Mouse (Mus musculus) embryo, embryonic 11 days (tissue): ENCODE measurements at regions not wholly inside any gene's neighbourhood (a gene's known extent, or its start where the extent isn't known, plus 50 kb on each side); places are given as distances from the start of the nearest gene placed in this dataset.

Source experiments
- DNase-seq: peaks from one replicate; pipeline ENCODE4 v3.0.0-alpha.2; 2015

DNA sequence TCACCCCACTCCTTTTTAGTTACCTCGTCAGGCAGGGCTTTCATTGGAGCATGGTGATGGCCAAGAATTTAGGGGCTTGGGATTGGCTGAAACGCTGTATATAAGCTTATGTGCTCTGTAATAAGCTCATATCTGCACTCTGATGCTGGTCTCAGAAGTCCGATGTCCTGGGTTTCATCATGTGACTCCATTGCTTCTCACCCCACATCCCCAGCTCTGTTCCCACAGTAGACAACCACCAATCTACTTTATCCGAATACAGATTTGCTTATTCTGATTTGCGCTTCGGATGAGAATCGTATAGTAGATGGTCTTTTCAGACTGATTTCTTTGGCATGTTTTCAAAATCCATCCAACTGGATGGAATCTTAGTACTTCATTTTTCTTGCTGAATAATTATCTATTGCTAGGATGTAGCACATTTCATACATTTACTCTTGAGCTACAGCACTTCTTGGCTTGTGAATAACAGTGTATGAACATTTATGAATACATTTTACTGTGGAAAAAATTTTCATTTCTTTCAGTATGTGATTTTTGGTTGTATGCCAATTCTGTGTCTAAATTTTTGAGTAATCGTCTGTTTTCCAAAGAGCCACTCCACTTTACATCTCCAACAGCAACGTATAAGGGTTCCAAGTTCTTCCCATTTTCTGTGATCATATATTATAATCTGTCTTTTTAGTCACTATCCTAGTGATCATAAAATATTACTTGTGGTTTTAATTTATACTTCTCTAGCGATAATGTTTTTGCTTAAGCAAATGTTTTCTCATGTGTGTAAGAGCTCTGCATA lies 185.7 kb downstream of the Hace1 start:
- no peak for DNase-seq

DNA sequence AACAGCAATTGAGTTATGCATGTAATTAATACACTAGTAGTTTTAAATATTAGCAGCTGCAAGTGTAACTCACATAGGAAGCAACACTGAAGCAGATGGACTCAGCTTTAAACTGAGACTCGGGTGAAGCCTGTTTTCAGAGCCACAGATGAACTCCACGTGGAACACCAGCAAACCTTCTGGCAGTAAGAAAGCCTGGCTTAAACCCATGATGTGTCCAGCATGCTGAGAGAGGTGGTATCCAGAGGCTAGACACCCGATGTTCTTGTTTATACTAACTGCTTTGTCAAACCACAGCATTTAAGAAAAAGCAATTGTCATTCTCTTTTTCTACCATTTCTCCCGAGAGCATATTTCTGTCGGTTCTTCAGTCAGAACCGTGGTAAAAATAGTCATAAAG lies 202.1 kb downstream of the Hace1 start:
- peak; percentile 21 for DNase-seq

DNA sequence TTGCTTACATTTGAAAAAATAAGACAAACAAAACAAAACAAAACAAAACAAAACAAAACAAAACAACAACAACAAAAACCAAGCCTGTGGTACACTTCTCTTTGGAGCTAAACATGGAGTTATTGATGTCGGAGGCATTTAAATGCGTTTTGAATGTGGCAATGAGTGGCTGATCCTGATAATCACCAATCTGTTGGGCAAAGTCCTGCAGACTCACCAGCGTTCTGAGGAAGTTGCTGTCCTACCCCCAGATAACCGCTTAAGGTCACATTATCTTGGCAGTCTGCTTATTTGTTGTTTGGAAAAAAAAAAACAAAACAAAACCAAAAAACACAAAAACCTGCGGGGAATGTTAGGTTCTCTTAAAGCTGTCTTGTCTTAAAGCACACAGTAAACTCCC lies 205.4 kb downstream of the Hace1 start:
- DNase-seq = peak; percentile 25

DNA sequence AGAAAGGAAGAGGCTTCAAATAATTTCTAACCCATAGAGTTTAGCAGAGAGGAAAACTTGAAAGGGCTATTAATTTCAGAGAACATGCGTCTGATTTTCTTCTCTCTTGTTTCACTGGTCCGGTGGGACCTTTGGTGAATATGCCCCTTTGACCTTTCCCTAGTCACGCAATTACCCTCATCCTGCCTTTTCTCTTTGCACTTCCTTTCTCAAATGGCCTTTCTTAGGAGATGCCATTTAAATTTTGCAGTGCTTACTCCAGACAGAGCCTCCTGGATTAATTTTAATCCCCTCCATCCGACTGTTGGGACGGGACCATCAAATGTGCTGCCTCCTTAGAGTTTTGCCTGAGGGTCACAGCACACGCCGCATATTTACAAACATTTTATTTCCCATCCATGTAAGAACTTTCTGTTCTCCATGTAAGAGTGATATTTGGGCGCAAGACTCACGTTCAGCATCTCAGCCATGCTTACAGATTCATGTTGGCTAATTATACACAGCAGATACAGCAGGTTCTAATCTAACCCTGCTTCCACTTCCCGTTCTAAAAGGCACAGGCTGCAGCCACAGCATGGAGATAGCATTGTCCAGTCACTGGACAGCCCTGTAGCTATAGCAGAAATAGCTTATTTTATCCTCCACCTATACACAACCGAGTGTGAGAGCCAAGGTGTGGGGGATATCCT lies 206.0 kb downstream of the Hace1 start:
- peak; percentile 63 for DNase-seq

DNA sequence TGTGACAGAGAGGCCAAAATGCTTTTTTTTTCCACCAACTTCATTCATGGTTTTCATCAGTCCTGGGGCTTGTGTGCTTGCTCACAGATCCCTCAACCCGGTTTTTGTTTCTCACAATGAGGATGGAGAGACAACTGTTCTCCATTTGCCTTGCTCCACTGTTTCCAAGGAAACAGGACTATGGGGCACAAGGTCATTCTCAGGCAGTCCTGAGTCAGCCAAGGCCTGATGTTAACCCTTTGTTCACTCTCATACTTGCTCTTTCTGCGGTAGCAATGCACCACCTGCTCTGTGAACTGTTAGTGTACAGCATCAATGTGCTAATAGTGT lies 206.5 kb downstream of the Hace1 start:
- DNase-seq = peak; percentile 82

DNA sequence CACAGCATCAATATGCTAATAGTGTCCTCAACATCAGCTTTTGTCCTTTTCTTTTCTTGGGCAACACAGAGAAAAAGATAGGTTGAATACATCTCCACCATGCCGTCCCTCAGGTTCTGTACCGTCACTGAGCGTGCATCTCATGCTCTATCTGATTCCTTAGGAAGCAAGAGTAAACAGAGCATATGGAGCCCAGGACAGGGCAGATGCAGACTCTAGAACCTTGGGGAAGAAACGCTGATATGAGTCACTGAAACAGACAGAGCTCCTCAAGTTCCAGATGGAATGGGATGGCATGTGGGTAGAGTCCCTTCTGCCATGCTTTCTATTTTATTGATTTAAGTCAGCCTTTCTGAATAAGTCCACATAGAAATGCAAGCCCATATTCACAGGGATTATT lies 206.9 kb downstream of the Hace1 start:
- DNase-seq = no peak

DNA sequence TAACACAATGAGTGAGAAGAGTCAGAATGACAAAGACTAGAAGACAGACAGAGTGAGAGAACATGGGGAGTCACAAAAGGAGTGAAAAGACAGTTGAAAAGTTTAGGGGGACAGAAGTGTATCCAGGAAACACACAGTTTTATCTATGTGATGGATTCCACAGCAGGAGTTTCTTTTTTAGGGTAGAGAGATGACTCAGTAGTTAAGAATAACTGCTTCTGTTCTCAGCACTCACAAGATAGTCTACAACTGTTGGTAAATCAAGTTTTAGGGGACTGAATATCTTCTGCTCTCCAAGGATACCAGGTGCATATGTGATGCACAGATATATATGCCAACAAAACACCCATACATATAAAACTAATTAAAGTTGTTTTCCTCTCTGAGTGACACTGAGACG lies 210.7 kb downstream of the Hace1 start:
- DNase-seq = no peak

DNA sequence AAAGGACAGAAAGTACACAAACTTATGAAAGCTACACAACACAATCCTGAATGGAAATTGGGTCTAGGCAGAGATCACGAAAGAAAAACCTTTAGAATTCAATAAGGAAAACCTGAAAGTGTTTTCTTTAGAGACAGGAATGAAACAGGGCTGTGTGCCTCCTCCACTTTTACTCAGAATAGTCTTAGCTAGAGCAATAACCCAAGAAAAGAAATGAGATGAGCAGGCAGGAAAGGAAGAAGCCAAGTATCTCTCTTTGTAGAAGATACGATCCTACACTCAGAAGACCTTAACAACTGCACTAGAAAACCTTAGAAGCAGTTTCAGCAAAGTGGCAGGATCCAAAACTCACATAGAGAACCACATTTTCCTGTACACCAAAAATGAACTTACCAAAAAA lies 218.0 kb downstream of the Hace1 start:
- no peak for DNase-seq

DNA sequence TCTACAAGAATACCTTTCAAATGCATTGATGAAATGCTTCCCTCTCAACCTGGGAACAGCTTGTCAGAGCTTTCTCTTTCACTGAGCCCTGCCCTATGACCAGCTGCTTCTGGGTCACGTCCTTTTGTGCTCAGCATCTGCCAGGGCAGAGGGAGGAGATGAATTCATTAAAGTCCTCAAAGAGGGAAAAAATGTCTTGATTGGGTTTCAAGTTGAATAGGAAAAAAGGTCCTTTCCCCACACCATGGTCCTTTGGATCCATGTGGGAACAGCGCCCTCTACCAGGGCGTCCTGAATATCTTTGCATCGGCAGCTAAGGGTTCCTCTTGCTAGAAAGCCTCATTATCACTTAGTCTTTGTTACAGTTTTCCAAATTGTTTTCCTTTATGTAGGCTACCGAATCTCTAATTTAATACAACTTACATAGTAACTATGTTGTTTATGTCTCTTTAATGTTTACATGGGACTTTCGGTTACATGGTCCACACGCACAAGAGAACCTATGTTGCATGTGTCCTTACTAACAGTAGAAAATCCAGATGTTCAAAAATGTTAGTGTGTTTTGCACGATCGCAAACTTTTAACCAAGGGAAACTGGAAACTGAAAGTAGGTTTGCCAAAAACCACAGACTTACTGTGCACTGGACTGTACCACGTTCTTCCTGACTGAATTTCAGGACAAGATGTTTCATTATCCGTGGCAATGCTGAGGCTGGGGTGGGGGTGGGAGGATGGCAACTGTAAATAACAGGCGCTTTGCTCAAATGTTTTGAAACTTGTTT lies 222.6 kb downstream of the Hace1 start:
- peak; percentile 90 for DNase-seq

DNA sequence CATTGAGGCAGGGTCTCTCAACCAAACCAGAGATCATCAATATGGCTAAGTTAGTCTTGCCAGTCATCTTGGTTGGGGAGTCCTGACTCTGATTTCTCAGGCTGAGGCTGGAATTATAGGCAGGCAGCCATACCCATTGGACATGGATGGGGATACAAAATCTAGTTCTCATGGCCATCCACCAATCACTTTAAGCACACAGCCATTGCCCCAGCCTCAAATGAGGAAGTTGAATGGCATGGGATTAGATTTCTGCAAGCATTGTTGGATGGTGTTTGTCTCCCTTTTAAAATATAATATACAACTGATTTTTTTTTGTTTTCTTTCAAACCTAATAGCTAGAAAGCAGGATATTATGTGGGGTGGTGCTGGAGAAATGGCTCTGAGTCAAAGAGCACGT lies 223.8 kb downstream of the Hace1 start:
- DNase-seq = no peak

DNA sequence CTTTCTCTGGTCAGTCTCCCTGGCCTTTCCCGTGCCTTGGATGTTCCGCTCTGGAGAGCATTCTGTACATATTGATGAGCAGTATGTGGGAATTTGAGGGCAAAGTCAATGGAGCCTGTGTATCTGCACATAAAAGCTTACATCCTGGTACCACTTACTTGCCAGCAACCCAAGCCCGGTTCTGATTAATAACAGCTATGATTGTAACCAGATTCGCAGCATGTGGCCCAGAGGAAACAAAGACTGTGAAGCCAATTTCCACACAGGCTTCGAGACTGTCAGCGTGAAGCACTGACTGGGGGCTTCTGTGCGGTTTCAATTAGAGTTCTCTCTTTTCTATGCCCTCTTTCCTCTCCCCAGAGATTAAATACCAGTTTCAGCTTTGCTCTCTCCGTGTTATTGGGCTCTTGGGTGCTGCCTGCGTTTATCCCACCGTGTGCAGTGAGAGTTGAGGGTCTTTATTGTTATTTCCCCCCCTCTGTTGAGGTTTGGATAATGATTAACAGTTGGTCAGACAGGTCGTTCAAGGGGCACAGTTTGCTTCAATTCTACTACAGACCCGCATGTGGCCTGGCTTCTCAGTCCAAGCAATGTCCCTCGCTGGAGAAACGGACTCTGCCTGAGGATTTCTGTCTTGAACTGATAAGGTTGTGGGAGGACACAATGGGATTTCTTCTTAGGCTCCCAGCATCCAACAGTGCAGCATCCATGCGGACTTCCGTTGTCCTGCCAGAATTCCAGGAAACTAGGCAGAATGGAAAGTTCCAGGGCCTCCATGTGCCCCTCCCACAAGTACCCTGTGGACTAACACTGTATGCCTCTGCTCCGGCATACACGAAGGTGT lies 229.6 kb downstream of the Hace1 start:
- DNase-seq = peak; percentile 72

DNA sequence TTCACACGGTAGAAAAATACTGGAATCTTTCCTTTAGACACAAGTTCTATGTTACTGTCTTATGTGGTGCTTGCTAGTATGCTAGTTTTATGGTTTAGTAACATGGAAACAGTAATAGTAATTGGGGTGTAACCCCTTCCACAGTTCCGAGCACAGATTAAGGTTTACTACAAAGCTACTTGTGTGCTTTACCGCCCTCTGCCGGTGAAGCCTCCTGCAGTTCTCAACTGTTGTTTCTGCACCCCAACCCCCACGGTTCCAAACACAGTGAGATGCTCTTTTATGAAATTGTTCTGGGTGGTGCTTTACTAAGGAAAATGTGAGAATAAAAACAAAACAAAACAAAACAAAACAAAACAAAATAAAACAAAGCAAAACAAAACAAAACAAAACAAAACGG lies 234.3 kb downstream of the Hace1 start:
- peak; percentile 60 for DNase-seq

DNA sequence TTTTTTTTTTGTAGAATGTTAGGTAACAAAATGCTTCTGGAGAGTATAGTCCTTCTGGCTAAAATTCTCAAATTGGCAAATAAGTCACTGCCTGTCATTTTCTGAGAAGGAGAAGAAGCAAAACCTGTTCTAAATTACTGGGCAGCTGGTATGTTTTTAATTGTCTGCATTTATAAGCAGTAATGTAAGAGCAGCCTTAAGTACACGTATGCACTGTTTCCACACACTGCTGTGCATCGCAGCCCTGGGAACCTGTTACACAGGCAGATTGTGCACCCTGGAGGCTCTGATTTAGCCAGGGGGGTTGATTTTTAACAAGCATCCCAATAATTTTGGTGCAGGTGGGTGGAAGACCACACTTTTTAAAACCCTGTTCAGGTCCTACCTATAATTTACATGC lies 236.2 kb downstream of the Hace1 start:
- peak; percentile 32 for DNase-seq

DNA sequence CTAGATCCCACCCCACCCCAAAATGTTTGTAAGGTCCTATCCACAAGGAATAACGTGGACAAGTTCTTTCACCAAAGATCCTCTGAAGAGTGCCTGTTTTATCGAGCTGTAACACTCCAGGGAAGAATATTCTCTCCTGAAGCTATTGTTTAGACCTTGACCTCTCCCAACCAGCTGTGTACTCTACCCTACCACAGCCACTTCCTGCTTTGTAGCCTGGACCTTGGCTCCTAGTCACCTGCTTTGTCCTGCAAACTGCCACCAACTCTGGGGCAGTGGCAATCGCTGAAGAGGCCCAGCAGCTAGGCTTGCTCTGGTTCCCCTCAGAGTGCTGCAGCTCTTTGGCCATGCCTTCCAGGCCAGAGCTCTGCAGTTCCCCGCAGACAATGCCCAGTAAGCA lies 239.1 kb downstream of the Hace1 start:
- no peak for DNase-seq

DNA sequence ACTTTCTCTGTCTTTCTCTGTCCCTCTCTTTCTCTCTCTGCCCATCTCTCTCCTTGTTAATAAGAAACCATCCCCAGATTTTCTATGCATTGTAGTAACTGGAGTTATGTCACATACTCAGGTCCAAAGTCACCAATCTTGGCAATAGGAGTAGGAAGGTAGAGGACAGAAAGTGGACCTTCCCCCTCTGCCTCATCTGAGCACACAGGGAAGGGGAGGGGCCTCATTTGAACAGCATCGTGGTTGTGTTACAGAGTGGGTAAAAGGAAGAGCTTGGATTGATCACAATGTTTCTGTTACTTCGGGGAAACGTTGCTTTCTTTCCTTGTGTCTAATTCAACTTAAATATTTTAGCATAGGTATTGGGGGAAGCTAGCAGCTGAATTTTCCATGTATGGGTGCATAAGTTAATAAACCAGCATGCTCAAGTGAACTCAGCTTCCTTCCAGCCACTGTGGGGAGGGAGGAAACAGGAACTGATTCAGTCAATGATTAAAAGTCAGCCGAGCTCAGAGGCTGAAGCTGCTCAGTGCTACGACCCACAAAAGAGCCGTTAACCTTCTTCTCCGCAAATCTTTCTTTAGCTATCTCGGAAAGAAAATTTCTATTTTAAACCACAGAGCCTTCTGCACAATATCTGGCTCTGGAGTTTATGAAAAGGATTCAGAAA lies 243.5 kb downstream of the Hace1 start:
- no peak for DNase-seq

DNA sequence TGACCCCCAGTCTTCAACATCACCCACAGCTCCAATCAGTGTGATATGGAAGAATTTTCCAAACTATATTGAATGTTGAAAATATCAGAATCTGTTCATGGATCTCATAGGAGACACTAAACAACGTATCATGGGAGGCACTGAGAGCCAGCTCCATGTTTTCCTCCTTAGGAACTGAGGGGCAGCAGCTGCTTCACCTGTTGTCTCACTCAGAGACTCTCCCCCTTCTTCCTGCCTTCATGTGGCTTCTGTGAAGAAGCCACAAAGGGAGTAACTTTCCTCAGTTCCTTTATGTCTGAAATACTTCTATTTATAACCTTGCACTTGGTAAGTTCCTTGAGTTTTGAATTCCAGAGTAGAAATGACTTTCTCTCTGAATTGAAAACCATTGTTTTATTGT lies 244.6 kb downstream of the Hace1 start:
- DNase-seq = no peak

DNA sequence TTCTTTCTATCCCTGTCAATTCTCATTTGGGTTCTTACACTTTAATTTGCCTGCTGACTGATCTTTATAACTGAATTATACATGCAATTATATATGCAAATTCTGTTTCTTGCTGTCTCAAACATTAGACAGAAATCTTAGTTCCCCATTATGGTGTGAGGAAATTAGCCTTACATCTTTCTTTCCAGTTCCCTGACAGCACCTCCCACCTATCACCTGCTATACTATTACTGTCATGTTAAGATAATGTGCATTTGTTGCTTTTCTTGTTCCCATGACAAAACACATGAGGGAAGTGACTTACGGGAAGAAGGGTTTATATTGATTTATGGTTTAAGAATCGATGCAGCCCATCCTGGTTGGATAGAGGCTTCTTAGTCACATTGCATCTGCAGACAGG lies 246.0 kb downstream of the Hace1 start:
- no peak for DNase-seq

DNA sequence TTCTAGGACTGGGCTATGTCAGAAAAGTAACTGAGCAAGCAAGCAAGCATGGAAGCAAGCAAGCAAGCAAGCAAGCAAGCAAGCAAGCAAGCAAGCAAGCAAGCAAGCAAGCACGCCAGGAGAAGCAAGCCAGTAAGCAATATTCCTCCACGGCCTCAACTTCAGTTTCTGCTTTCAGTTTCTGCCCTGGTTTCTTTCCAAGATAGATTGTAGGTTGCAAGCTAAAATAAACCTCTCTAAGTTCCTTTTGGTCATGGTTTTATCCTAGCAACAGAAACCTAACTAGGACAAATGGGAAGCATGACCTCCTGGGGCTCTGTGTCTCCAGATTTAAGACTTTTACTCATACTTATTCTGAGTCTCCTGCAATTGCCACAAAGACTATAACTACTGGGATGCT lies 271.0 kb downstream of the Hace1 start:
- no peak for DNase-seq

DNA sequence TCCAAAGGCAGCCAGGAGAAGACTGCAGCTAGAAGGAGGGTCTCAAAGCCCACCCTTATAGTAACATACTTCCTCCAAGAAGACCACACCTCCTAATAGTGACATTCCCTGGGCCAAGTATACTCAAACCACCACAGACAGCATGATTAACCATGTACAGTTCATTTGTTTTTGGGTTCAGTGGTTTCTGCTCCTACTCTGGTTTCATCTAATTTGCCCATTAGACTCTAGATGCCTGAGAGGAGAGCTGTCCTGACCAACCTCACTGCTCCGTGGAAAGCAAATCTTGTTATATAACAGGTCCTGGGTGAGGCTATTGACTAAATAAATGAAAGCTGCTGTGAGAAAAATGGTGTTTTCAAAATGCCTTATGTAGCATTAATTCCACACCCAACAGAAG lies 272.2 kb downstream of the Hace1 start:
- no peak for DNase-seq

DNA sequence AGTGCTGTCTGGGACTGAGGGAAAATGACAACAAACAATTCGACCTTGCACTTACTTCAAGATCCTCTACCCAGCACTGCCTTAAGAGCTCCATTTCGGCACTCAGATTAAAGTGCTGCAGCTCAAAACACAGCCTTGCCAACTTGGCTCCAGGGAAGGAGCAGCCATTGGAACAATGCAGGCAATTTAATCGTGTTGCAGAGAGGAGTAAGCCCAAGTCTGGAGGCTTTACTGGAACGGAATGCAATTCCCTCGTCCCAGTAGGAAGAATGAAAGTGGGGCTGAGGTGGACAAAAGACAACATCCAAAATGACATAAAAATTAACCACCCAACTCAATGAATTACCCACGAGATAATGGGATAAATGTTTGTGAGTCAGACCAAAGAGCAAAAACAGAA lies 273.0 kb downstream of the Hace1 start:
- DNase-seq = no peak

DNA sequence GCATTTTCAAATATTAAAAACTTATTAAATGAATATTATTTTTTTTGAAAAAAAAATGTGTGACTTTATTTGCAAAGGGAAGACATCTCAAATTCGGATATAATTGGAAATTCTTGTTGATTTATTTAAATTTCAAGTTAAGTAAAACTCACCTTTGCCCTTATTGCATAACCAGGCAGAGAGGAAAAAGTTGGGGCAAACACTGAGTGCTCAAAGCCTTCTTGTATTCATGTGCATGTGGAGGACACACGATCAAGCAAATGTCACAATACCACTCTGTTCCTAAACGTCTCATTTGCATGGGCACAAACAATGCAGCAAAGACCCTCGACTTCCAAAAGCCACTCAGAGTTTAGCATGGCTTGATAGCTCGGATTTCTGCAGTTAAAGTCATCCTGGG lies 275.1 kb downstream of the Hace1 start:
- DNase-seq = no peak

DNA sequence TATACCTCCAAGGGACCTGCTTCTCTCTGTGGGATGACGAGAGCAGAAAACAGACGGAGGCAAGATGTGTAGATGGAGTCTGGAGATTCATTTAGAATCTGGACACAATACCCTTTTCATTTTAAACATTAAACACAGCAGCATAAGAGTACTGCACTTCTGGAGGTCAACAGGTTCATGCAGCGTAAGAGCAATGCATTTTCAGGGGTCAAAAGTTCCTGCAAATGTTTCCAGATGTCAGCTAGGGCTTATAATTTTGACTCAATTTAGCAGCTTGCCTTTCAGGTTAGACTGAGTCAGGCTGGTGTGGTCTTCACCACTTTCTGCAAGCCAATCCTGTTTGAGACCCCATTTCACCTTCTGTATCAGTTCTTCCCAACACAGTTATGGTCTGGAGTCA lies 277.9 kb downstream of the Hace1 start:
- peak; percentile 48 for DNase-seq

DNA sequence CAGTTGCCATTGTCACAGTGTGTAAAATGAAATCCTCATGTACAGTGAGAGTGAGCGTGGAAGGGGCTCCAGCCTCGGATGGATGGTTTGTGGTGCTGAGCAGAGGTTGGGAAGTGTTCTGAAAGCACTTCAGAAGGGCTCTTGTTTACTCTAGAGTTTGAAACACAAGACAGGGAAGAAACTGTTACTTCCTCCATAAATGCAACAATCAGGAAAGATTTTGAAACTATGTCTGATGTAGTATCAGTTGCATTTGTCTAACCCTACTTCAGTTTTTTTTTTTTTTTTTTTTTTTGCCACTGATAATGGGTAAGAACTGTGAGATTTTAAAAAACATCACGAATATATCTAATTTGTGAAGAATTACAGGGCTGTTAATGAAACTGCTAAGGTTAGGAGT lies 281.5 kb downstream of the Hace1 start:
- no peak for DNase-seq
